Mouse (Mus musculus) lung, embryonic 14.5 days (tissue): ENCODE results near the gene Sycp3. TPM values are rescaled to one million over a fixed set of nuclear protein-coding genes. Genes with fewer than 3 reads are reported as not detected.
"Not testable (repeated sequence)": the region's sequence is repeated elsewhere in the genome, so short reads cannot be mapped to it uniquely, and the experiment has no call there.

Experiments used
- ATAC-seq: fragments of 200-750 bp; cut with Nextera tagmentation; 2 replicates; pipeline ENCODE4 v1.8.0; 2017; ENCODE audit warnings: mild to moderate bottlenecking, moderate TSS enrichment, moderate library complexity; ENCODE audit not compliant: insufficient read depth
- DNase-seq: peaks from one replicate; pipeline ENCODE4 v3.0.0-alpha.2; 2015
- H3K27ac ChIP-seq: fragments of 300-500 bp; sonication (generic); 2 replicates; pipeline ENCODE4 v1.5.1; 2014; ENCODE audit warnings: low read depth, mild to moderate bottlenecking, moderate library complexity
- H3K27me3 ChIP-seq: fragments of 300-500 bp; sonication (generic); 2 replicates; pipeline ENCODE4 v1.6.1; 2014; ENCODE audit warnings: low read length, control low read depth; ENCODE audit not compliant: insufficient read depth
- H3K36me3 ChIP-seq: fragments of 300-500 bp; sonication (generic); 2 replicates; pipeline ENCODE4 v1.6.1; 2014; ENCODE audit warnings: control low read depth; ENCODE audit not compliant: insufficient read depth
- H3K4me1 ChIP-seq: fragments of 300-500 bp; sonication (generic); 2 replicates; pipeline ENCODE4 v1.6.1; 2014; ENCODE audit warnings: antibody characterized with exemption, control low read depth; ENCODE audit not compliant: insufficient read depth
- H3K4me2 ChIP-seq: fragments of 300-500 bp; sonication (generic); 2 replicates; pipeline ENCODE4 v1.6.1; 2014; ENCODE audit warnings: mild to moderate bottlenecking
- H3K4me3 ChIP-seq: fragments of 300-500 bp; sonication (generic); 2 replicates; pipeline ENCODE4 v1.5.1; 2014; ENCODE audit warnings: low read depth, low read length
- H3K9ac ChIP-seq: fragments of 300-500 bp; sonication (generic); 2 replicates; pipeline ENCODE4 v1.6.1; 2014
- H3K9me3 ChIP-seq: fragments of 300-500 bp; sonication (generic); 2 replicates; pipeline ENCODE4 v1.6.1; 2016; ENCODE audit warnings: low read depth, low read length, control low read depth
- CTCF ChIP-seq: IDR thresholded peaks from 2 replicates; pipeline ENCODE4 v1.5.1; 2016; ENCODE audit warnings: antibody characterized with exemption, low read depth
- WGBS: fragments of 180-500 bp; shearing (Covaris S2); extraction: QIAGEN DNeasy Blood & Tissue Kit; methylation state at CpG from one replicate; pipeline ENCODE4 v1.1.7; 2014; 5-methylcytosine and 5-hydroxymethylcytosine counted together
- polyA plus RNA-seq: library from polyadenylated mRNA; unstranded; fragments of >200 nt; fragmentation: Nextera tagmentation; extraction: Ambion mirVana; gene quantifications from 2 replicates; pipeline ENCODE4 v1.2.1, GENCODE M21; 2014

Sycp3 gene
- polyA plus RNA-seq, 1 experiment from 2014 or later = not detected

GRCm38 (mm10) chr10:88510503-88511271 lies 51.3 kb downstream of the Sycp3 start:
- WGBS = 32% methylated on average over 12 of the region's 12 CpGs
- DNase-seq (peak; percentile 78), ATAC-seq (peak; percentile 92)
- peak overlapping the region; percentile 46; the same call in 1 of the 2 replicates for H3K27ac ChIP-seq
- no peak overlapping the region for H3K9ac ChIP-seq
- no peaks in the 10 kb centered on the region for H3K9me3 ChIP-seq
- H3K4me3 ChIP-seq = no peak overlapping the region
- H3K27me3 ChIP-seq = no peaks in the 10 kb centered on the region
- no peaks in the 10 kb centered on the region for H3K36me3 ChIP-seq
- H3K4me1 ChIP-seq = no peaks in the 10 kb centered on the region; the same call in 1 of the 2 replicates
- no peak overlapping the region for H3K4me2 ChIP-seq
- TF ChIP-seq CTCF = no peak

- H3K36me3 ChIP-seq = no peaks in the 10 kb centered on the region
- H3K9ac ChIP-seq = no peak overlapping the region
- H3K4me3 ChIP-seq = no peak overlapping the region
- DNase-seq = no peak
- no peak overlapping the region for H3K27ac ChIP-seq
- no peak for ATAC-seq
- no peak overlapping the region for H3K4me2 ChIP-seq
- H3K27me3 ChIP-seq = no peaks in the 10 kb centered on the region
- 74% methylated on average over 9 of the region's 9 CpGs for WGBS
- TF ChIP-seq CTCF = no peak
- H3K9me3 ChIP-seq = no peaks in the 10 kb centered on the region
- H3K4me1 ChIP-seq = no peaks in the 10 kb centered on the region; the same call in 1 of the 2 replicates
These were observed 52.0 kb downstream of the Sycp3 start for GRCm38 (mm10) chr10:88511355-88511754.

GRCm38 (mm10) chr10:88513574-88514135 lies 54.3 kb downstream of the Sycp3 start:
- Histone ChIP-seq H3K27ac (no peak overlapping the region), H3K36me3 (no peaks in the 10 kb centered on the region), H3K27me3 (no peaks in the 10 kb centered on the region), H3K4me3 (no peak overlapping the region), H3K9ac (no peak overlapping the region), H3K4me2 (no peak overlapping the region), H3K4me1 (no peaks in the 10 kb centered on the region; the same call in 1 of the 2 replicates), H3K9me3 (no peaks in the 10 kb centered on the region)
- no peak for ATAC-seq
- 70% methylated on average over 8 of the region's 8 CpGs for WGBS
- TF ChIP-seq CTCF = no peak
- no peak for DNase-seq

- ATAC-seq = no peak
- Histone ChIP-seq H3K9ac (no peak overlapping the region), H3K27ac (no peak overlapping the region), H3K4me1 (no peaks in the 10 kb centered on the region; the same call in 1 of the 2 replicates), H3K9me3 (no peaks in the 10 kb centered on the region), H3K36me3 (no peaks in the 10 kb centered on the region), H3K4me2 (no peak overlapping the region), H3K27me3 (no peaks in the 10 kb centered on the region), H3K4me3 (no peak overlapping the region)
- peak; percentile 61 for DNase-seq
- peak; percentile 39; the same call in 1 of the 2 replicates for TF ChIP-seq CTCF
- 69% methylated on average over 2 of the region's 2 CpGs for WGBS
These were observed 55.1 kb downstream of the Sycp3 start for GRCm38 (mm10) chr10:88514495-88514894.

GRCm38 (mm10) chr10:88515049-88515448 lies 55.7 kb downstream of the Sycp3 start:
- H3K4me2 ChIP-seq, DNase-seq, ATAC-seq, H3K4me1 ChIP-seq, H3K27me3 ChIP-seq, H3K36me3 ChIP-seq, H3K9ac ChIP-seq, H3K9me3 ChIP-seq, H3K4me3 ChIP-seq, H3K27ac ChIP-seq: not testable (repeated sequence)
- 78% methylated on average over 7 of the region's 7 CpGs for WGBS

GRCm38 (mm10) chr10:88522795-88523194 lies 63.4 kb downstream of the Sycp3 start:
- H3K9me3 ChIP-seq = no peaks in the 10 kb centered on the region
- no peaks in the 10 kb centered on the region for H3K27me3 ChIP-seq
- ATAC-seq (no peak), DNase-seq (no peak)
- H3K27ac ChIP-seq = no peak overlapping the region
- no peak for TF ChIP-seq CTCF
- no peak overlapping the region for H3K4me2 ChIP-seq
- no peak overlapping the region for H3K9ac ChIP-seq
- no peak overlapping the region for H3K4me3 ChIP-seq
- H3K36me3 ChIP-seq = no peaks in the 10 kb centered on the region
- WGBS = 75% methylated on average over 8 of the region's 8 CpGs
- H3K4me1 ChIP-seq = no peaks in the 10 kb centered on the region

Other genes starting within 250 kb of the Sycp3 start
- gene Dram1, start 80.5 kb upstream of the Sycp3 start, polyA plus RNA-seq = 43.9 and 45.7 TPM in 2 replicates
- 19.7 and 19.8 TPM in 2 replicates for gene Gnptab, start 80.4 kb upstream of the Sycp3 start, polyA plus RNA-seq
- 40.5 and 43.7 TPM in 2 replicates for gene Chpt1, start 44.5 kb downstream of the Sycp3 start, polyA plus RNA-seq
- 0.09 and 0.18 TPM in 2 replicates for gene Mybpc1, start 145.6 kb downstream of the Sycp3 start, polyA plus RNA-seq
- not detected in 2 replicates for gene Spic, start 225.4 kb downstream of the Sycp3 start, polyA plus RNA-seq